Mouse (Mus musculus): ENCODE results near the gene Cpsf4.
"Not testable (repeated sequence)": the region's sequence is repeated elsewhere in the genome, so short reads cannot be mapped to it uniquely, and the experiment has no call there.

Cpsf4 gene

GRCm38 (mm10) chr5:145166536-145167305 is at the start of gene Cpsf4, which contains the start of gene Ptcd1:
TSS of gene Cpsf4 (plus strand) at chr5:145167213.
TSS of gene Ptcd1 (minus strand) at chr5:145167108.
- no peaks in the 10 kb centered on the region for H3K27me3 ChIP-seq (ENCODE audit: control insufficient read depth, insufficient read depth, low read length, poor library complexity, severe bottlenecking)
- peak; percentile 98 for DNase-seq (ENCODE audit: low read depth, low spot score)

GRCm38 (mm10) chr5:145118005-145118404 is 49.0 kb upstream of the Cpsf4 start:
- Histone ChIP-seq H3K36me3 (ENCODE audit: control insufficient read depth, insufficient read depth, low read length, poor library complexity, severe bottlenecking) (peaks cover 2% of the 10 kb centered on the region; the same call in 1 of the 2 replicates), H3K27me3 (ENCODE audit: control insufficient read depth, insufficient read depth, low read length, poor library complexity, severe bottlenecking) (no peaks in the 10 kb centered on the region)
- no peak for DNase-seq (ENCODE audit: low read depth, low spot score)

More at GRCm38 (mm10) chr5:145166536-145167305, at the start of gene Cpsf4, which contains the start of gene Ptcd1:
- peaks cover 2% of the 10 kb centered on the region; the same call in 1 of the 2 replicates for H3K36me3 ChIP-seq (ENCODE audit: control insufficient read depth, insufficient read depth, low read length, poor library complexity, severe bottlenecking)

GRCm38 (mm10) chr5:145118461-145118860 is 48.6 kb upstream of the Cpsf4 start:
- DNase-seq (ENCODE audit: low read depth, low spot score) = no peak
- Histone ChIP-seq H3K27me3 (ENCODE audit: control insufficient read depth, insufficient read depth, low read length, poor library complexity, severe bottlenecking) (no peaks in the 10 kb centered on the region), H3K36me3 (ENCODE audit: control insufficient read depth, insufficient read depth, low read length, poor library complexity, severe bottlenecking) (peaks cover 5% of the 10 kb centered on the region)

- DNase-seq (ENCODE audit: low read depth, low spot score) = peak; percentile 67
- peaks cover 7% of the 10 kb centered on the region for H3K36me3 ChIP-seq (ENCODE audit: control insufficient read depth, insufficient read depth, low read length, poor library complexity, severe bottlenecking)
- H3K27me3 ChIP-seq (ENCODE audit: control insufficient read depth, insufficient read depth, low read length, poor library complexity, severe bottlenecking) = no peaks in the 10 kb centered on the region
Measured at GRCm38 (mm10) chr5:145119385-145119784, 47.6 kb upstream of the Cpsf4 start.

- no peak for DNase-seq (ENCODE audit: low read depth, low spot score)
- H3K27me3 ChIP-seq (ENCODE audit: control insufficient read depth, insufficient read depth, low read length, poor library complexity, severe bottlenecking) = no peaks in the 10 kb centered on the region
Measured at GRCm38 (mm10) chr5:145120921-145121320, 46.1 kb upstream of the Cpsf4 start.

GRCm38 (mm10) chr5:145123396-145123795 is 43.6 kb upstream of the Cpsf4 start:
- no peaks in the 10 kb centered on the region for H3K27me3 ChIP-seq (ENCODE audit: control insufficient read depth, insufficient read depth, low read length, poor library complexity, severe bottlenecking)
- DNase-seq (ENCODE audit: low read depth, low spot score) = no peak
- peaks cover 22% of the 10 kb centered on the region for H3K36me3 ChIP-seq (ENCODE audit: control insufficient read depth, insufficient read depth, low read length, poor library complexity, severe bottlenecking)

More at GRCm38 (mm10) chr5:145120921-145121320, 46.1 kb upstream of the Cpsf4 start:
- peaks cover 12% of the 10 kb centered on the region for H3K36me3 ChIP-seq (ENCODE audit: control insufficient read depth, insufficient read depth, low read length, poor library complexity, severe bottlenecking)

- Histone ChIP-seq H3K27me3 (ENCODE audit: control insufficient read depth, insufficient read depth, low read length, poor library complexity, severe bottlenecking) (no peaks in the 10 kb centered on the region), H3K36me3 (ENCODE audit: control insufficient read depth, insufficient read depth, low read length, poor library complexity, severe bottlenecking) (peaks cover 31% of the 10 kb centered on the region)
- no peak for DNase-seq (ENCODE audit: low read depth, low spot score)
Measured at GRCm38 (mm10) chr5:145126580-145126979, 40.4 kb upstream of the Cpsf4 start.

GRCm38 (mm10) chr5:145129124-145129523 is 37.9 kb upstream of the Cpsf4 start:
- no peak for DNase-seq (ENCODE audit: low read depth, low spot score)
- Histone ChIP-seq H3K27me3 (ENCODE audit: control insufficient read depth, insufficient read depth, low read length, poor library complexity, severe bottlenecking) (no peaks in the 10 kb centered on the region), H3K36me3 (ENCODE audit: control insufficient read depth, insufficient read depth, low read length, poor library complexity, severe bottlenecking) (peaks cover 32% of the 10 kb centered on the region)

- H3K36me3 ChIP-seq (ENCODE audit: control insufficient read depth, insufficient read depth, low read length, poor library complexity, severe bottlenecking) = peaks cover 32% of the 10 kb centered on the region
- not testable (repeated sequence) for DNase-seq (ENCODE audit: low read depth, low spot score); H3K27me3 ChIP-seq (ENCODE audit: control insufficient read depth, insufficient read depth, low read length, poor library complexity, severe bottlenecking)
Measured at GRCm38 (mm10) chr5:145129773-145130172, 37.2 kb upstream of the Cpsf4 start.

GRCm38 (mm10) chr5:145130191-145130590 is 36.8 kb upstream of the Cpsf4 start:
- Histone ChIP-seq H3K27me3 (ENCODE audit: control insufficient read depth, insufficient read depth, low read length, poor library complexity, severe bottlenecking) (no peaks in the 10 kb centered on the region), H3K36me3 (ENCODE audit: control insufficient read depth, insufficient read depth, low read length, poor library complexity, severe bottlenecking) (peaks cover 30% of the 10 kb centered on the region)
- no peak for DNase-seq (ENCODE audit: low read depth, low spot score)

- DNase-seq (ENCODE audit: low read depth, low spot score) = no peak
- Histone ChIP-seq H3K27me3 (ENCODE audit: control insufficient read depth, insufficient read depth, low read length, poor library complexity, severe bottlenecking) (no peaks in the 10 kb centered on the region), H3K36me3 (ENCODE audit: control insufficient read depth, insufficient read depth, low read length, poor library complexity, severe bottlenecking) (peaks cover 26% of the 10 kb centered on the region)
Measured at GRCm38 (mm10) chr5:145130995-145131394, 36.0 kb upstream of the Cpsf4 start.

- DNase-seq (ENCODE audit: low read depth, low spot score); H3K27me3 ChIP-seq (ENCODE audit: control insufficient read depth, insufficient read depth, low read length, poor library complexity, severe bottlenecking): not testable (repeated sequence)
- peaks cover 16% of the 10 kb centered on the region for H3K36me3 ChIP-seq (ENCODE audit: control insufficient read depth, insufficient read depth, low read length, poor library complexity, severe bottlenecking)
Measured at GRCm38 (mm10) chr5:145133275-145133674, 33.7 kb upstream of the Cpsf4 start.

GRCm38 (mm10) chr5:145138836-145139235 is 28.2 kb upstream of the Cpsf4 start:
- Histone ChIP-seq H3K27me3 (ENCODE audit: control insufficient read depth, insufficient read depth, low read length, poor library complexity, severe bottlenecking) (no peaks in the 10 kb centered on the region), H3K36me3 (ENCODE audit: control insufficient read depth, insufficient read depth, low read length, poor library complexity, severe bottlenecking) (peaks cover 5% of the 10 kb centered on the region)
- DNase-seq (ENCODE audit: low read depth, low spot score) = no peak

GRCm38 (mm10) chr5:145139571-145140519 is 27.2 kb upstream of the Cpsf4 start, which contains the start of the genes Pdap1 and Bud31:
TSS of gene Pdap1 (minus strand) at chr5:145140238.
TSS of gene Bud31 (plus strand) at chr5:145140362.
- DNase-seq (ENCODE audit: low read depth, low spot score) = peak; percentile 95
- H3K36me3 ChIP-seq (ENCODE audit: control insufficient read depth, insufficient read depth, low read length, poor library complexity, severe bottlenecking) = peaks cover 6% of the 10 kb centered on the region; the same call in 1 of the 2 replicates
- no peaks in the 10 kb centered on the region for H3K27me3 ChIP-seq (ENCODE audit: control insufficient read depth, insufficient read depth, low read length, poor library complexity, severe bottlenecking)

All from splenic B cell, adult 2 months (primary cell).